Mouse (Mus musculus) E14TG2a.4 (cell line): ENCODE measurements at regions not wholly inside any gene's neighbourhood (a gene's known extent, or its start where the extent isn't known, plus 50 kb on each side); places are given as distances from the start of the nearest gene placed in this dataset.

ENCODE experiments used
- CTCF ChIP-seq: conservative IDR thresholded peaks from 2 replicates; pipeline ENCODE4 v1.5.1; 2014; ENCODE audit warnings: low read length
- NANOG ChIP-seq: IDR thresholded peaks from 2 replicates; pipeline ENCODE4 v1.6.1; 2014; ENCODE audit warnings: borderline replicate concordance, low read length, mixed read lengths

DNA sequence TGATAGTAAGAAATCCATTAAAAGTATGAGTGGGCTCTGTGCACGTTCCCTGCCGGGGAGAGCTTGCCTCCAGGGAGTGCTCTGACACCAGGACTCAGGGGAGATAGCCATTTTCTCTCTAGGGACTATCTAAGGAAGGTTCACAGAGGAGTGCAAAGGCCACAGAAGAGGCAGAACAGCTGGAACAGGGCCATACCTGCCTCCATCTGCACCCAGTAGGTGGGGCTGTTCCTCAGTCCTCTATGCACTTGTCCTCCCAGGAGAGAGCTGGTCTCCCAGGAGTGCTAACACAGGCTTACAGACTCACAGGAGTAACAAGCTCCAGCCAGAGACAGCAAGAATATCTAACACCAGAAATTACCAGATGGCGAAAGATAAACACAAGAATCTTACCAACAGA lies 212.7 kb downstream of the Kctd12 start:
- peak; percentile 12; the same call in 1 of the 2 replicates for TF ChIP-seq CTCF
- no peak for TF ChIP-seq NANOG
